Mouse (Mus musculus) liver, embryonic 13.5 days (tissue): ENCODE results near the gene Emx1. TPM values are rescaled to one million over a fixed set of nuclear protein-coding genes. Genes with fewer than 3 reads are reported as not detected.

ENCODE experiments used
- ATAC-seq: fragments of 200-750 bp; cut with Nextera tagmentation; 2 replicates; pipeline ENCODE4 v1.8.0; 2017; ENCODE audit warnings: low read depth, mild to moderate bottlenecking, moderate number of reproducible peaks, moderate library complexity
- DNase-seq: peaks from one replicate; pipeline ENCODE4 v3.0.0; 2022
- H3K27ac ChIP-seq: fragments of 300-500 bp; sonication (generic); 2 replicates; pipeline ENCODE4 v1.5.1; 2015; ENCODE audit warnings: moderate library complexity, mild to moderate bottlenecking, inconsistent platforms
- H3K27me3 ChIP-seq: fragments of 300-500 bp; sonication (generic); 2 replicates; pipeline ENCODE4 v1.6.1; 2015; ENCODE audit warnings: mild to moderate bottlenecking, inconsistent platforms
- H3K36me3 ChIP-seq: fragments of 300-500 bp; sonication (generic); 2 replicates; pipeline ENCODE4 v1.6.1; 2015; ENCODE audit warnings: mild to moderate bottlenecking, inconsistent platforms
- H3K4me1 ChIP-seq: fragments of 300-500 bp; sonication (generic); replicated peaks from 2 replicates; pipeline ENCODE4 v1.6.1; 2015; ENCODE audit warnings: inconsistent platforms
- H3K4me2 ChIP-seq: fragments of 300-500 bp; sonication (generic); 2 replicates; pipeline ENCODE4 v1.6.1; 2015; ENCODE audit warnings: inconsistent platforms, mild to moderate bottlenecking, moderate library complexity
- H3K4me3 ChIP-seq: fragments of 300-500 bp; sonication (generic); replicated peaks from 2 replicates; pipeline ENCODE4 v1.5.1; 2015; ENCODE audit warnings: mild to moderate bottlenecking, inconsistent platforms
- H3K9ac ChIP-seq: fragments of 300-500 bp; sonication (generic); 2 replicates; pipeline ENCODE4 v1.6.1; 2015; ENCODE audit warnings: mild to moderate bottlenecking, inconsistent platforms
- H3K9me3 ChIP-seq: fragments of 300-500 bp; sonication (generic); replicated peaks from 2 replicates; pipeline ENCODE4 v1.6.1; 2016; ENCODE audit warnings: inconsistent platforms
- WGBS: fragments of 180-500 bp; shearing (Covaris S2); methylation state at CpG from one replicate; pipeline ENCODE4 v1.1.7; 2015; ENCODE audit not compliant: insufficient replicate concordance; 5-methylcytosine and 5-hydroxymethylcytosine counted together
- polyA plus RNA-seq: library from polyadenylated mRNA; unstranded; fragments of >200 nt; fragmentation: Nextera tagmentation; extraction: Ambion mirVana; gene quantifications from 2 replicates; pipeline ENCODE4 v1.2.1, GENCODE M21; 2015

Emx1 gene
- polyA plus RNA-seq, 1 experiment from 2014 or later: not detected

- Histone ChIP-seq H3K4me1 (no peaks in the 10 kb centered on the region), H3K9me3 (no peaks in the 10 kb centered on the region), H3K4me2 (no peak overlapping the region), H3K36me3 (no peaks in the 10 kb centered on the region), H3K9ac (no peak overlapping the region), H3K27me3 (no peaks in the 10 kb centered on the region), H3K27ac (no peak overlapping the region), H3K4me3 (no peak overlapping the region)
- no peak for DNase-seq
- ATAC-seq: no peak
- WGBS: 34% methylated on average over 7 of the region's 7 CpGs
These were observed 45.8 kb downstream of the Emx1 start for GRCm38 (mm10) chr6:85232836-85233623.

GRCm38 (mm10) chr6:85234796-85235195 lies 47.6 kb downstream of the Emx1 start:
- WGBS: 42% methylated on average over 5 of the region's 5 CpGs
- H3K4me3 ChIP-seq: no peak overlapping the region
- H3K9ac ChIP-seq: no peak overlapping the region
- H3K4me1 ChIP-seq: no peaks in the 10 kb centered on the region
- DNase-seq (no peak), ATAC-seq (no peak)
- no peak overlapping the region for H3K27ac ChIP-seq
- H3K4me2 ChIP-seq: no peak overlapping the region
- no peaks in the 10 kb centered on the region for H3K36me3 ChIP-seq
- no peaks in the 10 kb centered on the region for H3K27me3 ChIP-seq
- no peaks in the 10 kb centered on the region for H3K9me3 ChIP-seq

- WGBS: 37% methylated on average over 5 of the region's 5 CpGs
- Histone ChIP-seq H3K9ac (no peak overlapping the region), H3K4me1 (no peaks in the 10 kb centered on the region), H3K4me3 (no peak overlapping the region), H3K27me3 (no peaks in the 10 kb centered on the region), H3K9me3 (no peaks in the 10 kb centered on the region), H3K27ac (no peak overlapping the region), H3K4me2 (no peak overlapping the region), H3K36me3 (no peaks in the 10 kb centered on the region)
- ATAC-seq (no peak), DNase-seq (no peak)
These were observed 49.8 kb downstream of the Emx1 start for GRCm38 (mm10) chr6:85237001-85237400.

- WGBS: 57% methylated on average over 10 of the region's 10 CpGs
- Histone ChIP-seq H3K4me3 (no peak overlapping the region), H3K27ac (no peak overlapping the region), H3K9ac (no peak overlapping the region), H3K4me1 (no peaks in the 10 kb centered on the region), H3K27me3 (no peaks in the 10 kb centered on the region), H3K36me3 (no peaks in the 10 kb centered on the region), H3K4me2 (no peak overlapping the region), H3K9me3 (no peaks in the 10 kb centered on the region)
- no peak for ATAC-seq
- DNase-seq: no peak
These were observed 50.5 kb downstream of the Emx1 start for GRCm38 (mm10) chr6:85237595-85238337.

- H3K27ac ChIP-seq: no peak overlapping the region
- H3K4me2 ChIP-seq: peak overlapping the region; percentile 26; the same call in 1 of the 2 replicates
- no peak for ATAC-seq
- H3K9me3 ChIP-seq: no peaks in the 10 kb centered on the region
- no peaks in the 10 kb centered on the region for H3K27me3 ChIP-seq
- no peaks in the 10 kb centered on the region for H3K4me1 ChIP-seq
- no peaks in the 10 kb centered on the region for H3K36me3 ChIP-seq
- peak; percentile 35 for DNase-seq
- 14% methylated on average over 4 of the region's 4 CpGs for WGBS
- no peak overlapping the region for H3K4me3 ChIP-seq
- H3K9ac ChIP-seq: no peak overlapping the region
These were observed 51.8 kb downstream of the Emx1 start for GRCm38 (mm10) chr6:85239044-85239489.

GRCm38 (mm10) chr6:85249821-85250220 lies 62.6 kb downstream of the Emx1 start:
- DNase-seq (no peak), ATAC-seq (no peak)
- 72% methylated on average over 9 of the region's 9 CpGs for WGBS
- Histone ChIP-seq H3K9me3 (no peaks in the 10 kb centered on the region), H3K9ac (no peak overlapping the region), H3K4me1 (0 out of 2 replicates have a peak, but pooled peaks cover 2% of the 10 kb centered on the region), H3K27me3 (no peaks in the 10 kb centered on the region), H3K36me3 (no peaks in the 10 kb centered on the region), H3K4me2 (no peak overlapping the region), H3K4me3 (no peak overlapping the region), H3K27ac (no peak overlapping the region)

GRCm38 (mm10) chr6:85250811-85251241 lies 63.6 kb downstream of the Emx1 start:
- ATAC-seq (no peak), DNase-seq (no peak)
- Histone ChIP-seq H3K9me3 (no peaks in the 10 kb centered on the region), H3K27ac (no peak overlapping the region), H3K4me3 (no peak overlapping the region), H3K4me1 (0 out of 2 replicates have a peak, but pooled peaks cover 2% of the 10 kb centered on the region), H3K4me2 (no peak overlapping the region), H3K36me3 (no peaks in the 10 kb centered on the region), H3K27me3 (no peaks in the 10 kb centered on the region), H3K9ac (no peak overlapping the region)
- 52% methylated on average over 6 of the region's 6 CpGs for WGBS

- no peaks in the 10 kb centered on the region for H3K36me3 ChIP-seq
- H3K4me2 ChIP-seq: no peak overlapping the region
- H3K4me1 ChIP-seq: 0 out of 2 replicates have a peak, but pooled peaks cover 2% of the 10 kb centered on the region
- no peak overlapping the region for H3K4me3 ChIP-seq
- ATAC-seq (no peak), DNase-seq (no peak)
- WGBS: 79% methylated on average over 17 of the region's 17 CpGs
- H3K27ac ChIP-seq: no peak overlapping the region
- H3K9ac ChIP-seq: no peak overlapping the region
- no peaks in the 10 kb centered on the region for H3K9me3 ChIP-seq
- H3K27me3 ChIP-seq: no peaks in the 10 kb centered on the region
These were observed 65.2 kb downstream of the Emx1 start for GRCm38 (mm10) chr6:85252251-85253058.

GRCm38 (mm10) chr6:85253275-85253674 lies 66.0 kb downstream of the Emx1 start:
- H3K9ac ChIP-seq: no peak overlapping the region
- H3K4me2 ChIP-seq: no peak overlapping the region
- no peaks in the 10 kb centered on the region for H3K36me3 ChIP-seq
- H3K4me1 ChIP-seq: 0 out of 2 replicates have a peak, but pooled peaks cover 2% of the 10 kb centered on the region
- WGBS: 48% methylated on average over 3 of the region's 3 CpGs
- DNase-seq: no peak
- no peak overlapping the region for H3K4me3 ChIP-seq
- no peaks in the 10 kb centered on the region for H3K27me3 ChIP-seq
- no peak overlapping the region for H3K27ac ChIP-seq
- no peaks in the 10 kb centered on the region for H3K9me3 ChIP-seq
- ATAC-seq: no peak
